Mouse (Mus musculus): ENCODE data around the gene Zbed6. TPM values are rescaled to one million over a fixed set of nuclear protein-coding genes. Genes with fewer than 3 reads are reported as not detected.
"Not testable (repeated sequence)": the region's sequence is repeated elsewhere in the genome, so short reads cannot be mapped to it uniquely, and the experiment has no call there.

The Zbed6 gene
- polyA plus RNA-seq, 1 experiment from 2014 or later = not detected

DNA sequence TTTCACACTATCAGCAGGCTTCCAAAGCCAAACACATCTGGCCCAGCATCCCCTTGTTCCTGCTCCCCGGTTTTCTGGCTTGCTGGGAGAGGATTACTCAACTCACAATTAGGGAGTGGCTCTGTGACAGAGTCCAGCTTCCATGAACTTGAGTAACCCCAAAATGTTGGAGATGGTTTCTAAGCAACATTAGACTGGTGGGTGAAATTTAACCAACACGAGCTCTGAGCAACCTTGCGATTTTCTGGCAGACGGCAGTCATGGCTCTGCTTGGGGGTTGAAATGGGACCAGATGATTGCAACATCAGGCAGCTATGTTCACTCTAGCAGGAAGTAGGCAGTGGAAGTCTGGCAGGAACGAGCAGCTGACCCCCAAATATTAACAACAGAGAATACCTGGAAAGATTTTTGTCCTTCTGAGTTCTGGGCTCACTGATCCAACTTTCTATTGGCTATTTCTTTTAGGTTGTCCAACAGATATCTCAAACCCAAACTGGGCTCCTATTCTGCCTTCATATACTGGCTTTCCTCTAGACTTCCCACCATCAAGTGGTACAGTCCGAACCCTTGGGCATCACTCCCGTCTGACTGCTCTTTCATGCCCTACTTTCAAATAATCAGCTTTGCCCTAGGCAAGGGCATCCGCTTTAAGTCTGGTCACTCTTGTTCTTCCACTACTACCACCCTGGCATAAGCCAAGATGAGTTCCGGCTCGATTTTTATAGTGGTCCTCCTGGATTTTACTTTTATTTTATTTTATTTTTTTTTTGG, 25.2 kb upstream of the Zbed6 start:
- Histone ChIP-seq H3K27ac (no peak overlapping the region), H3K4me1 (peaks cover 7% of the 10 kb centered on the region; the same call in 1 of the 2 replicates), H3K9me3 (no peaks in the 10 kb centered on the region), H3K27me3 (ENCODE audit: insufficient read depth, poor library complexity, severe bottlenecking) (no peaks in the 10 kb centered on the region), H3K36me3 (no peaks in the 10 kb centered on the region), H3K4me3 (no peak overlapping the region)
- 83% methylated on average over 10 of the region's 10 CpGs for WGBS
- DNase-seq (ENCODE audit: low spot score) = no peak

DNA sequence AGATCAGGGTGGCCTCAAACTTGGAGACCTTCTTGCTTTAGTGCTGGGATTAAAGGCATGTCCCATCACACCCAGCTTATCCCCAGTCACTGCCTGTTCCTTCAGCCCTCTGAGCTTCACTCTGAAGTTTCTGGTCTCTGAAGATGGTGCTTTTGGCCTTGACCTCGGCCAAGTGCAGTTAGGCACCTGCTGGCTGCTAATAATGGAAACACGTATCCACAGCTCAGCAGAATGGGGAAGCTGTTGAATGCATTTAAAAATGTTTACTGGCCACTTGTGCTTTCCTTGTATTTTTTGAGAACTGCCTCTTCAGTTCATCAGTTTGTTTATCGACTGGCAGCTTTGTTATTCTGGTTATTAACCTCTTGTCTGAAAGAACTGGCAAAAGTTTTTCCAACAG, 11.1 kb upstream of the Zbed6 start:
- Histone ChIP-seq H3K4me3 (no peak overlapping the region), H3K36me3 (no peaks in the 10 kb centered on the region), H3K27ac (no peak overlapping the region), H3K27me3 (ENCODE audit: insufficient read depth, poor library complexity, severe bottlenecking) (no peaks in the 10 kb centered on the region), H3K9me3 (no peaks in the 10 kb centered on the region), H3K4me1 (no peaks in the 10 kb centered on the region)
- no peak for DNase-seq (ENCODE audit: low spot score)
- WGBS = 56% methylated on average over 3 of the region's 3 CpGs

DNA sequence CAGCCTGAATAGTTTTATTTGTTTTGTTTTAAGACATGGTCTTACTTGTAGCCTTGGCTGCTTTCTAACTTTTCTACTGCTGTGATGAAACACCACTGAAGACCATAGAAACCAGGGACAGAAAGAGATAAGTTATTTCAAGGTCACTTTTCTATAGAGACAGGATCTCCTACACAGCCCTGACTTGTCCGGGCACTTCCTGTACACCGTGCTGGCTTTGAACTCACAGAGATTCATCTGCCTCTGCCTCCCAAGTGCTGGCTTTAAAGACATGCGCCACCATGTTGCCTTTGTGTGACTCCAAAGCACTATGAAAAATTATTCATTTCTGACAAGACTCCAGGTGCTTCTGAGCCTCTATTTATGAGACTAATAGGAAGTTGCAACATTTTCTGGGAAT, 10.6 kb upstream of the Zbed6 start:
- WGBS = 76% methylated on average over 3 of the region's 3 CpGs
- no peaks in the 10 kb centered on the region for H3K9me3 ChIP-seq

DNA sequence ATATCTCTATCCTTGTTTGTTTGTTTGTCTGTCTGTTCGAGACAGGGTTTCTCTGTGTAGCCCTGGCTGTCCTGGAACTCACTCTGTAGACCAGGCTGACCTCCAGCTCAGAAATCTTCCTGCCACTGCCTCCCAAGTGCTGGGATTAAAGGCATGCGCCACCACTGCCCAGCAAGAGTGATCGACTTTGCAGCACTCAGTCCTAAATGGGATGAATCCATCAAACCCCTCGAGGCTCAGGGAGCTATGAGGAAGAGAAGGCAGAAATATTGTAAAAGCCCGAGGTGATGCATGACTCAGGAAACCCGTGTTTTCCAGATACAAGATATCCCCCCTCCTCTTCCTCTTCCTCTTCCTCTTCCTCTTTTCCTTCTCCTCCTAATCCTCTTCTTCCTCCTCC, 10.1 kb upstream of the Zbed6 start:
- WGBS = 72% methylated on average over 6 of the region's 6 CpGs
- Histone ChIP-seq H3K4me3 (no peak overlapping the region), H3K9me3 (no peaks in the 10 kb centered on the region), H3K4me1 (no peaks in the 10 kb centered on the region), H3K27me3 (ENCODE audit: insufficient read depth, poor library complexity, severe bottlenecking) (no peaks in the 10 kb centered on the region), H3K36me3 (no peaks in the 10 kb centered on the region), H3K27ac (no peak overlapping the region)
- DNase-seq (ENCODE audit: low spot score) = no peak

More for the DNA sequence above, 10.6 kb upstream of the Zbed6 start:
- Histone ChIP-seq H3K4me3 (no peak overlapping the region), H3K36me3 (no peaks in the 10 kb centered on the region), H3K27ac (no peak overlapping the region), H3K27me3 (ENCODE audit: insufficient read depth, poor library complexity, severe bottlenecking) (no peaks in the 10 kb centered on the region), H3K4me1 (no peaks in the 10 kb centered on the region)
- DNase-seq (ENCODE audit: low spot score) = no peak

DNA sequence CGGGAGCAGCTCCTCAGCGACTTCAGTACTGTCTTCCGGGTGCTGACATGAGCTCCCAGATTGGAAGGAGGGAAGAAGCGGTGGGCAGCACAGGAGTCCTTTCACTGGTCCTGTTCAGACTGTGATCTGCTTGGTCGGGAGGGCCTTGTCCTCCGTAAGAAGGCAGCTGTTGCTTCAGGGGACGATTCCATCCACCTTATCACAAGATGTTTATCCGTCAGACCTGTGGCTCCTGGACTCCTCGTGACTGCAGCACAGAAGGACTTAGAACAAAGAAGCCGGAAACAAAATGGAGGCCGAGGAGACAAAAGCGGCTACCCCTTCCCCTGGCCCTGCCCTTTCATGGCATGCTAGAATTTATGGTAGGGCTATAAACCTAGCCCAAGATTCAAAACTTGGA, 9.5 kb upstream of the Zbed6 start:
- no peak for DNase-seq (ENCODE audit: low spot score)
- Histone ChIP-seq H3K9me3 (no peaks in the 10 kb centered on the region), H3K27me3 (ENCODE audit: insufficient read depth, poor library complexity, severe bottlenecking) (no peaks in the 10 kb centered on the region), H3K4me1 (no peaks in the 10 kb centered on the region), H3K4me3 (no peak overlapping the region), H3K27ac (no peak overlapping the region), H3K36me3 (no peaks in the 10 kb centered on the region)
- 73% methylated on average over 12 of the region's 12 CpGs for WGBS

DNA sequence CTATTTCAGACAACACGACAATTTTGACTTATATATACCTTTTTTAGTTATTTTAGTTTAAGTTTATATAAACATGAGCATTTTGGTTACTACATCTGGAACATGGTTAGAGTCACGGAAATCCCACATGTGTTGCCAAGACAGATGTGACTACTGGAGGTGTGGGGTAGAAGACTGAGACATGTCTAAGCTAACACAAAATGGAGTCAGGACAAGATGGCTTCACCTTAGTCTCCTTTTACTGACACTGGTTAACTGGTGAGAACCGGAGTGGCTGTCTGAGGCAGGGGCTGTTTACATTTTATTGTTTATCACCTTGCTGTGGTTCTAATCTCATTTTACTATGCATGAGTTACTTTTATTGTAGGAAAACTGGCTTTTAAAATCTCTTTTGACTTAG, 7.9 kb upstream of the Zbed6 start:
- Histone ChIP-seq H3K27me3 (ENCODE audit: insufficient read depth, poor library complexity, severe bottlenecking) (no peaks in the 10 kb centered on the region), H3K4me1 (peaks cover 6% of the 10 kb centered on the region; the same call in 1 of the 2 replicates), H3K4me3 (no peak overlapping the region), H3K9me3 (no peaks in the 10 kb centered on the region), H3K36me3 (no peaks in the 10 kb centered on the region), H3K27ac (no peak overlapping the region)
- WGBS = 84% methylated on average over 3 of the region's 3 CpGs
- no peak for DNase-seq (ENCODE audit: low spot score)

DNA sequence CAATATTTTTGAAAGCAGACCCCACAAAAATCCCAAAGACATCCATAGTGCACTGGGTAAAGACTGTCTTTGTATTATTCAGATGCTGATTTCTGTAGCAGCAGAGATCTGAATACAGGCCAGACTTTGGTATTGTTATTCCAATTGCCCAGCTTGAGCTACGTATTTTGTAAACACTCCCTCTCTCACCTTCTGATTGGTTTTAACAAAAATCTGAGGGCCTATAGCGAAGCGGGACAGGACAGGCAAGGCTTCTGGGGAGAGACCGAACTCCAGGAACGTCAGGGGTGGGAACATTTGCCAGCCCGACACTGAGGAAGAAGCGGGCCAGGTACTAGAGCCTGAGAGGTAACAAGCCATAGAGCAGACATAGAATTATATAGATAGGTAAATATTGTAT, 7.0 kb upstream of the Zbed6 start:
- Histone ChIP-seq H3K4me1 (peaks cover 13% of the 10 kb centered on the region; the same call in 1 of the 2 replicates), H3K4me3 (no peak overlapping the region), H3K27me3 (ENCODE audit: insufficient read depth, poor library complexity, severe bottlenecking) (no peaks in the 10 kb centered on the region), H3K9me3 (no peaks in the 10 kb centered on the region), H3K27ac (no peak overlapping the region), H3K36me3 (no peaks in the 10 kb centered on the region)
- 50% methylated on average over 7 of the region's 7 CpGs for WGBS
- DNase-seq (ENCODE audit: low spot score) = no peak

DNA sequence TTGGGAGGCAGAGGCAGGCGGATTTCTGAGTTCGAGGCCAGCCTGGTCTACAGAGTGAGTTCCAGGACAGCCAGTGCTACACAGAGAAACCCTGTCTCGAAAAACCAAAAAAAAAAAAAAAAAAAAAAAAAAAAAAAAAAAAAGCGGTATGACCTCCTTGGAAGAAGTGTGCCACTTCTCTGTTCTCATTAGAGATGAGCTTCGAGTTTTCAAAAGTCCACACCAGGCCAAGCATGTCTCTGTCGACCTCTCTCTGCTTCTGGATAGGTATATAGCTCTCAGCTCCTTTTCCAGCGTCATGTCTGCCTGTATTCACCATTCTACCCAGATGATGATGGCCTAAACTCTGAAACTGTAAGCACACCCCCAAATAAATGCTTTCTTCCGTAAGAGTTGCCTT, 5.0 kb upstream of the Zbed6 start:
- H3K27ac ChIP-seq; H3K4me3 ChIP-seq; H3K27me3 ChIP-seq (ENCODE audit: insufficient read depth, poor library complexity, severe bottlenecking); DNase-seq (ENCODE audit: low spot score); H3K36me3 ChIP-seq; H3K9me3 ChIP-seq: not testable (repeated sequence)
- H3K4me1 ChIP-seq = peaks cover 13% of the 10 kb centered on the region; the same call in 1 of the 2 replicates
- 84% methylated on average over 8 of the region's 8 CpGs for WGBS

DNA sequence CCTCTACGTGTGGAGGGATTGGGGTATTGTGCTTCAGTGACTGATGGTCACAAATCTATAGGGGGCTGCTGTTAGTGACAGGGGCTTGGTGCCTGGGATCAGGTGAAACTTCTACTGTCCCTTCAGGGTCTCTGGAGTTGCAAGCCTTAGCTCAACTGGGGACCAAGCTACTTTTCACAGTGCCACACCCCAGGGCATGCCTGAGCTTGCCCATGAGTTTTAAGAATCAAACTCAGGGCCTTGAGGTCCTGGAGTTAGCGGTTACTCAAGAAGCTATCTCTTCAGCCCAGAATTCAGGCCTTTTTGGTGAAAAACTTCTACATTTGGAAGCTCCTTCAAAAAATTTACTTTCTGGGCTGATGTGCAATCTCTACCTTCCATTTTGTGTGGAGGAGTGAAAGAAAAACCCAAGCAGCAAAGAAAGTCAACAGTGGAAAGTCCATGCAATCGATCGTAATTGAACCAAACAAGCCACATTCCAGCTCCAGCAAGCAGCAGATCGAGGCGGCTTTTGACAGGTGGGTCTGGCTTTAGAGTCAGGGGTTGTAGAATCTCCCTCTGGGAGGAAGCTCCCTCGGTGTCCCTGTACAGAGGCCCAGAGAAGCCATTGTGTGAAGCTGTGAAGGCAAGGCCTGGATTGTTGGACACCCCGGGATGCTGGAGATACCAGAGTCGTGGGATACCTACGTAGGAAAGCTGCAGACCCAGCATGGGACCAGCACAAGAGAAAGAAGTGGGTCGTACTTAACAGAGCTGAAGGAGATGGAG, 3.7 kb upstream of the Zbed6 start:
- H3K4me1 ChIP-seq = peaks cover 19% of the 10 kb centered on the region
- no peak for DNase-seq (ENCODE audit: low spot score)
- H3K4me3 ChIP-seq = no peak overlapping the region
- peak overlapping the region; percentile 82 for H3K27ac ChIP-seq
- H3K9me3 ChIP-seq = no peaks in the 10 kb centered on the region
- H3K36me3 ChIP-seq = peaks cover 3% of the 10 kb centered on the region
- WGBS = 71% methylated on average over 11 of the region's 11 CpGs
- H3K27me3 ChIP-seq (ENCODE audit: insufficient read depth, poor library complexity, severe bottlenecking) = no peaks in the 10 kb centered on the region

DNA sequence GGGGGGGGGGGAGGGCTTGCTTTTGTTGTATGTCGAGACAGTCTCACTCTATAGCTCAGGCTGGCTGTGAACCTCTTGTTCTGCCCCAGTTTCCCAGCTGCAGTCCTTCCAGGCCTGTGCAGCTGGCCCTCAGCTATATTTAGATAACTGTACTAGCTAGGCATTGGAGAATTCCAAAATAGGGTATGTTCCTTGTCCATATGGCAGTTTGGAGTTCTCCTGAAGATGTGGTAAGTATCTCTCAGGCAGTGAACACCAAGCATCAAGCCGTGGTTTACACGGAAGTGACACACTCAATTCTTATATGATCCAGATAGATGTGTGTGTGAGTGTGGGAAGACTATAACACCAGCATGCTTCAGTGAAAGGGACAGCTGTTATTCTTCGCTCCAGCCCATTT, 2.7 kb upstream of the Zbed6 start:
- WGBS = 58% methylated on average over 4 of the region's 4 CpGs
- peak overlapping the region; percentile 82 for H3K27ac ChIP-seq
- no peak for DNase-seq (ENCODE audit: low spot score)

DNA sequence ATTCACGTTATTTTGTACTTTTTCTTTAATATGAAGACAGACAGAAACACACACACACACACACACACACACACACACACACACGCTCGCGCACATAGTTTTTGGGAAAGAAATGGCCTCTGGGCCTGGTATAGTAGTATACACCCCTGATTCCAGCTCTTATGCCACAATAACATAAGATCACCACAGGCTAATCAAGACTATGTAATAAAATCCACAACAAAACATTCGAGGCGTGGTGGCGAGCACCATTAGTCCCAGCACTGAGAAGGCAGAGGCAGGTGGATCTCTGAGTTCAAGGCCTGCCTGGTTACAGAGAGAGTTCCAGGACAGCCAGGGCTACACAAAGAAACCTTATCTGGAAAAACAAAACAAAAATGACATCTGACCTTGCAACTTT, 2.3 kb upstream of the Zbed6 start:
- H3K27ac ChIP-seq = peak overlapping the region; percentile 82
- H3K4me1 ChIP-seq = peaks cover 34% of the 10 kb centered on the region
- H3K9me3 ChIP-seq = no peaks in the 10 kb centered on the region
- H3K4me3 ChIP-seq = no peak overlapping the region
- DNase-seq (ENCODE audit: low spot score) = no peak
- peaks cover 17% of the 10 kb centered on the region for H3K36me3 ChIP-seq
- no peaks in the 10 kb centered on the region for H3K27me3 ChIP-seq (ENCODE audit: insufficient read depth, poor library complexity, severe bottlenecking)
- 91% methylated on average over 7 of the region's 7 CpGs for WGBS

More for the DNA sequence above, 2.7 kb upstream of the Zbed6 start:
- H3K27me3 ChIP-seq (ENCODE audit: insufficient read depth, poor library complexity, severe bottlenecking) = no peaks in the 10 kb centered on the region
- H3K9me3 ChIP-seq = no peaks in the 10 kb centered on the region
- no peak overlapping the region for H3K4me3 ChIP-seq
- peaks cover 29% of the 10 kb centered on the region for H3K4me1 ChIP-seq
- peaks cover 13% of the 10 kb centered on the region for H3K36me3 ChIP-seq

DNA sequence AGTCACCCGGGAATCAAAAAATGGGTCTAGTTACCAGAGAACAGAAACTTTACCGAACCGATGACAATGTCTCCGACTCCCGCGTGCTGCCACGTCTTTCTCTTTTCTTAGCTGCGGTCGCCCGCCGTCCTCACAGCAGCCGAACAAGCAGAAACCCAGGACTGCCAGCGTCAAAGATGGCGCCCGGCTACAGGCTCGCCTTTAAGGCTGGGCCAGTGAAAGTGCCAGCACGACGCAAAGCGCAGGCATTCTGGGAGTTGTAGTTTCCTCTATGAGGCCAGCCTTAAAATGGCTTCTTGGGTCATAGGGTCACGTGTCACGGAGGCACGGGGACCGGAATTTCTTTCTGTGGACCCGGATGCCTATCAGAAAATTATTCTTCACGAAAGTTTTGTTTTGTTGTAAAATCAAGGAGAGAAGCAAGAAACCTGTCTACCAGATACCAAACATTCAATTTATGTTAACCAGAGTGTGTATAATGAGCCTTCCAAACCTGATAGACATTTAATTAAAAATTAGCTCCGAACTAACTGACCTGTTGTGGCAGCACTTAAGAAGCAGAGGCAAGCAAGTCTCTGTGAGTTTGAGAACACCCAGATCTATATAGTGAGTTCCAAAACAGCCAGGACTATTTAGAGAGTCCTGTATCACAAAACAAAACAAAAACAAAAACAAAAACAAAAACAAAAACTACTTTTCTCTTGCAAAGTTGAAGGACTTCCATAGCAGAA, 683 bp upstream of the Zbed6 start, which contains the start of gene Gm38394:
Gene Gm38394 (minus strand): TSS at position 116 of the 731 bp plus-strand sequence.
- DNase-seq (ENCODE audit: low spot score) = peak; percentile 98
- Histone ChIP-seq H3K27ac (peak within 1 kb of the TSS; percentile 97), H3K36me3 (peaks cover 33% of the 10 kb centered on the region), H3K4me3 (peak within 1 kb of the TSS; percentile 76), H3K4me1 (peaks cover 49% of the 10 kb centered on the region), H3K27me3 (ENCODE audit: insufficient read depth, poor library complexity, severe bottlenecking) (no peaks in the 10 kb centered on the region), H3K9me3 (no peaks in the 10 kb centered on the region)
- WGBS = 3% methylated on average over 26 of the region's 26 CpGs

DNA sequence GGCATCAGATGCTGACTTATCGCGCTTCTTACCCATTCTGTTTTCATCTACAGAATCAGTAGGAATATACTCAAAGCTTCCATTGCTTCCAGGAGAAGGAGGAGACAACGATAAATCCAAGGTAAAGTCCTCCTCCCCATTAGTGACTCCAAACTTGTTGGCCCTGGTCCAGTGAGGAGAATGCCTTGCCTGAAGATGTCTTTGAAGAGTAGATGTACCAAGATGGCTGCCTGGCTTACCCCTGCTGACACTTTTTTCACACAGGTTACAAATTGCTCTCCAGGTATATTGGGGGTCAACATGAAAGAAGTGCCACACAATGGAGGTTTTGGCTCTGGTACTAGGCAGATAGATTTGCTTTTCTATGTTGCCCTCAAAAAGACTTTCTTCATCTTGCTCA, 1.8 kb downstream of the Zbed6 start:
- Histone ChIP-seq H3K36me3 (peaks cover 40% of the 10 kb centered on the region), H3K4me1 (peaks cover 47% of the 10 kb centered on the region), H3K4me3 (no peak overlapping the region), H3K9me3 (no peaks in the 10 kb centered on the region), H3K27ac (no peak overlapping the region), H3K27me3 (ENCODE audit: insufficient read depth, poor library complexity, severe bottlenecking) (no peaks in the 10 kb centered on the region)
- DNase-seq (ENCODE audit: low spot score) = no peak
- 94% methylated on average over 3 of the region's 3 CpGs for WGBS
